Mouse (Mus musculus): ENCODE results near the gene Gm45021.
"Not testable (repeated sequence)": the region's sequence is repeated elsewhere in the genome, so short reads cannot be mapped to it uniquely, and the experiment has no call there.

Gene Gm45021

GRCm38 (mm10) chr6:48613464-48613863, 24.1 kb downstream of the Gm45021 start:
- no peak for DNase-seq (ENCODE audit: low spot score)

DNA sequence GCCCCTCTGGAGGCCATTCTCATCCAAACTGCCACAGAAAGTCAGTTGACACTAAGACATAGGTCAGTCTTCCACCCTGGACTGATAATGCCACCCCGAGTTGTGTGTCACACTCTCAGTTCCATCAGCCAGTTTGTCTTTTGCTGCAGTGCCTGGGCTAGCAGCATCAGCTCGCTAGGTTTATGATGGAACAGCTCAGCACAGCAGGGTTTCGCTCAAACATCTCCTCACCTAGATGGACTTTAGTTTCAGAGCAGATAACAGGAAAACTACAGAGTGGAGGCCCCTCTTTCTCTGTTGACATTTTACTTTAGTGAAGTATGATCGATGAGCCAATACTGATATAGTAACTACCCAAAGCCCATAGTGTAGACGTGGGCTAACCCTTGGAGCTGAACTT, 25.3 kb downstream of the Gm45021 start:
- DNase-seq (ENCODE audit: low spot score), result no peak

- DNase-seq (ENCODE audit: low spot score), result no peak
Measured at GRCm38 (mm10) chr6:48620031-48620430, 30.6 kb downstream of the Gm45021 start.

DNA sequence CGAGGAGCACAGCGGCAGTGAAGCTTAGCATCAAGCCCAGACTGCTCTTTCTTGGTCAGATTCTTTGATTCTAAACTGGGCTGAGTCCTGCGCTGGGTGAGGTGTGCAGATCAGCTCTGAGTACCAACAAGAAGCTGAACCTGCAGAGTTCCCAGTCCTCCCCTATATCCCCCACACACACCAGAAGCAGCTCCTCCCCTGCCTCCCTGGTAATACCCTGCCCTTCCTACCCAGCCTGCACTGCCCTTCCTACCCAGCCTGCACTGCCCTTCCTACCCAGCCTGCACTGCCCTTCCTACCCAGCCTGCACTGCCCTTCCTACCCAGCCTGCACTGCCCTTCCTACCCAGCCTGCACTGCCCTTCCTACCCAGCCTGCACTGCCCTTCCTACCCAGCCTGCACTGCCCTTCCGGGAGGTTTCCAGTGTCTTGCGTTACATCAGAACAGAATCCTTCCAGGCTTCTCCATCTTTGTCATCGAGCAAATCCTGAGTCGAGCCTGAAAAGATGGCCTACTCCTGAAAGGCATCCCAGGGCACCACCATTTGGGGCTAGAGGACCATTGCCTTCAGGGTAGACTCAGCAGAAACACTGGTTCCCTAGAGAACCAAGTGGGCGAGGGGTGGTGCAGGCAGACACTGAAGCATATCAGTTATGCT, 32.9 kb downstream of the Gm45021 start:
- not testable (repeated sequence) for DNase-seq (ENCODE audit: low spot score)

- DNase-seq (ENCODE audit: low spot score), result no peak
Measured at GRCm38 (mm10) chr6:48623460-48623859, 34.0 kb downstream of the Gm45021 start.

DNA sequence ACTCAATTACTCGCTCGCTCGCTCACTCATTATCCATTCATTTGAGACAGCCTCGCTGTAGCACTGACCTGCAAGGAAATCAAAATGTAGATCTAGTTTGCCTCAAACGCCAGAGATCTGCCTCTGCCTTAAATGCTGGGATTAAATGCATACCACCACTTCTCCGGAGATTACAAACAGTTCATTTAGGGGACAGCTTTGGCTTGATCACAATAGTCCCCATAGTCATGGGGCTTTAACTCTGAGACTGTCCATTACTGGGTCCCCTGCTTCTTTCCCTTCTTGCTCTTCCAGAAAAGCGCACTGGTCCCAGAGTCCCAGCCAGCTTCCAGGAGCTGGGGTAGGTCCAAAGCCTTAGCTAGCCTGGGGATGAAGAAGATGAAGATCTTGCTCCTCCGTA, 37.1 kb downstream of the Gm45021 start, which contains the start of gene AI854703:
TSS of gene AI854703 (plus strand) at position 301 of the 400 bp plus-strand sequence.
- no peak for DNase-seq (ENCODE audit: low spot score)

DNA sequence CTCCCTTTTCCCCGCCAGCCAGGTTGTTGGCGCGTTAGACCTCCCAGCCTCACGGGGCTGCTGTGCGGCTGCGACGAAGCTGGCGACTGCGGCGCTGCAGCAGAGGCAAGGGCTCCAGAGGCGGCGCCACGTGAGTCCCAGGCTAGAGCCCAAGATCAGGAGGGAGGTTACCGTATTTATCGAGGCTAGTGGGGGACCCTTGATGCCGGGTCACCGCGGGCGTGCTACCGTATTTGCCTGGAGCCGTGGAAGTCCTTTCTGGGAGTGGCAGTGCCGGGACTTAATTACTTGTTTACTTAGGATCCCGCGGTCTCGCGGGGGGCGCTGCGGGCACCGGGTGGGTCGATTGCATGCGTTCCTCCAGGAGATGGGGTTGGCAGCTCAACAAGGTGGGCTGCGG, 37.6 kb downstream of the Gm45021 start:
- no peak for DNase-seq (ENCODE audit: low spot score)

GRCm38 (mm10) chr6:48627511-48627924, 38.1 kb downstream of the Gm45021 start:
- DNase-seq (ENCODE audit: low spot score), result no peak

- no peak for DNase-seq (ENCODE audit: low spot score)
Measured at GRCm38 (mm10) chr6:48628377-48628776, 39.0 kb downstream of the Gm45021 start.

- no peak for DNase-seq (ENCODE audit: low spot score)
Measured at GRCm38 (mm10) chr6:48628808-48629660, 39.6 kb downstream of the Gm45021 start.

- DNase-seq (ENCODE audit: low spot score), result no peak
Measured at GRCm38 (mm10) chr6:48629661-48630034, 40.2 kb downstream of the Gm45021 start.

DNA sequence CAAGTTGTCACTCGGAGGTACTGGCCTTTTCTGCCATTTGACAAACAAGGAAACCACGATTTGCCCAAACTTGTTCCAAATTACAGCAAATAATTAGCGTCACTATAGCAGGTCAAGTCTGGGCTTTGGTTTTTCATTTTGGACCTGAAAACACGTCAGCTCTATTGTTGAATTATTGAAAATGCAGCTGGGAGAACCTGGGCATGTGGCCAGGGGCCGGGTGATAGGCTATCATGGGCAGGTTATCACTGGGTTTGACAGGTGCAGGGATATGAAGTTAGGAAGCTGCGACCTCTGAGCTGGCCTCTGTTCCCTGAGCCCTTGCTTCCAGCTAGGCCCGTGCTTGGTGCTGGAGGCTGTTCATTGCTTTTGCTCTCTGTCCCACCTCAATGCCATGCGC, 41.4 kb downstream of the Gm45021 start:
- DNase-seq (ENCODE audit: low spot score), result no peak

DNA sequence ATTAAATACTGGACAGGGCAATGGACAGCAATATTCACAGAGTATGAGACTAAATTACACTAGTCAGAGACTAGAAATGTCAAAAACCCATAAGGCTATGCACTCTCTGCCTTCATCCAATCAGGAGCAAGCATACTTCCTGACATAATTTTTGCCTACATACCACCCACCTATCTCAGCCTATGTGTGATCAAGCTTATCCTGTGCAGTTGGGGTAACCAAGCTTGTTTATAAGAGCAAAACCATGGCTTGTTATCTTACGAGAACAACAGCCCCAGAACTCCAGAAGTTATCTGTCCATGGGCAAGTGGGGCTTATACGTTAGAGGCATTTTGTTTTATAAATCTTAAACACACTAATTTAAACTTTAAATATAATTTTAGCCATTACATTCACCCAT, 45.7 kb downstream of the Gm45021 start:
- no peak for DNase-seq (ENCODE audit: low spot score)

- DNase-seq (ENCODE audit: low spot score), result no peak
Measured at GRCm38 (mm10) chr6:48636515-48636914, 47.1 kb downstream of the Gm45021 start.

DNA sequence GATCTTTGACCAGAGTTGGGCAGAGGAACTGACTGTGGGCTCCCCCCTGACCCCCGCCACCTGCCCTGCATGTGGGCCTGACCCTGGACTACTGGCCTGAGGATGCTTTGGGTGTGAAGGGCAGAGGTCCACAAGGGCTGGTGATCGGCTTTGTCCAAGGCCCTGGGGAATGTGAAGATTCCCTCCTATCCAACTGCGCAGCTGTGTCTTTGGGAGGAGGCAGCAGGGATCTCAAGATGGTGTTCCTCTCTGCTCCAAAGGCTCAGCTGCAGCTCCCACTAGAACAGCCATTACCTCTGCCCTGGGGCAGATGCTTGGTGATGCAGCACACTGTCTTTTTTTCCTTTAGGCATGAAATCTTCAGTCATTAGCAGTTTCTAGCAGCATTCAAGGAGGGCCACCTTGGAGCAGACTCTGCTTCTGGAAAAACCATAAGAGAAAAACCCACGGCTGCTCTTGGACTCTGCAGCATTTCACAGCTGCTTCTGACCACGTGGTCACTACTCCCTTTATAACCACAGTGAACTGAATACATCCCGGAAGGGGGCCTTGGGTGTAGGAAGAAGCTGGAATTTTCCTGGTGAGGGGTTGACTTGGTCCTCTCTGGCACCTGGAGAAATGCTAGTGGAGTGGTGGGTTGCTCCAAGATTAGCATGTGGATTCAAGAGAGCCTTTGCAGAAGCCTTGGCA, 48.5 kb downstream of the Gm45021 start:
- no peak for DNase-seq (ENCODE audit: low spot score)

DNA sequence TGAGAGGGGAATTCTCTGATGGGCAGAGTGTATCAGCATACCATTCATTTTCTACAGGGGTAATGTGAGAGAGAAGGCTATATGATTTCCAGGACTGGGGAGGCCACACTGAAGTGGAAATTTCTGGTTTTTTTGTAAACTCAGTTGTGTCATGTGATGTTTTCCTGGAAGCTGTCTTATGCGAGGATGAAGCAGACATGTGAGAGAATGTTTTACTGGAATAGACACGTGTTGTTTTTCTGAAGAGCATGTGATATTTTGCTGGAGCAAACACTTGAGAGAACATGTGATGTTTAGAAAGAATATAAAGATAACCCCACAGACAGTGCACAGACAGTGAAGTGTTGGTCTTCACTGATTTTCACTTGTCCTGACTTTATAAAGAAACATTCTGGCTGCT, 49.1 kb downstream of the Gm45021 start:
- no peak for DNase-seq (ENCODE audit: low spot score)

DNA sequence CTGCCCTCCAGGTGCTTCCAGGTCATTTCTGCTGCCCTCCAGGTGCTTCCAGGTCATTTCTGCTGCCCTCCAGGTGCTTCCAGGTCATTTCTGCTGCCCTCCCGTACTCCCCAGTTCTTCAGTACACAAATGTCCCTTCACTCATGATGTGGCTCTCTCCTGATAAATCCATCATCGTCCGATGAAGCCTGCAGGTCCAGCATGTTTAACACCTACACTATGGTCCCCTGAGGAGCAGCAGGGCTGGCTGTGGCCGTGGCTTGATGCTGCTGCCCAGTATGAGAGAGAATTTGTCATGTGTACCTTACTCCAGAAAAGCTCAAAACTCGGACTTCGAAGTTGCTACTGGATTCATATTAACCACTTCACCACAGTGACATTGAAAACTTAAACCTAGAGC, 52.0 kb downstream of the Gm45021 start:
- no peak for DNase-seq (ENCODE audit: low spot score)

- no peak for DNase-seq (ENCODE audit: low spot score)
Measured at GRCm38 (mm10) chr6:48642764-48643292, 53.4 kb downstream of the Gm45021 start.

DNA sequence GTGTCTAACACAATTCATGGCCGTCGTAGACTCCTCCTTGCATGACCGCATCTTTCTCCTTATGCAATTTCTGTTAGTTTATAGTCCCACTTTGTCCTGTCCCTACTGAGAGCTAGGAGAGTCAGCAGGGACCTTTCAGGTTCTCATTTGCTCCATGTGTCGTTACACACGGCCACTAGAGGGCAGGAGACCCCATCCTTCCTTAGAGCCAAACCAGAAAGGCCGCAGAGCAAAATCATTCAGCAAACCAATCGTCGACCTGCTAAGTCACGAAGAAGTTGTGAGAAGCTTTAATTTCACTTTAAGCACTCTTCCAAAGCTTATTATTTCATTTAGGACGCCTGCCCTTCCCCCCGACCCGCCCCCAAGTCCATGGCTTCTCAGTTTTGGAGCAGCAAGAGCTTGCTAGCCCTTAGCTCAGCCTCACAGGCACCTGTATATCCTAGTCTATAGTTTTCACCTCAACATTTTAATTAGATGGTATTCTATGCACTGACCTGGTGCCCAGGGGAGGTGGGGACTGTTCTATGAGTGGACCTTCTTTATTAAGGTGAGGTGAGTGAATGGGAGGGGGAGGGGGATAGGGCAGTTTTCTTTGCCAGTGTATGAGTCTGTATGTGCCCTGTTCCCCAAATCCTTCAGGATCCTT, 56.4 kb downstream of the Gm45021 start:
- no peak for DNase-seq (ENCODE audit: low spot score)

DNA sequence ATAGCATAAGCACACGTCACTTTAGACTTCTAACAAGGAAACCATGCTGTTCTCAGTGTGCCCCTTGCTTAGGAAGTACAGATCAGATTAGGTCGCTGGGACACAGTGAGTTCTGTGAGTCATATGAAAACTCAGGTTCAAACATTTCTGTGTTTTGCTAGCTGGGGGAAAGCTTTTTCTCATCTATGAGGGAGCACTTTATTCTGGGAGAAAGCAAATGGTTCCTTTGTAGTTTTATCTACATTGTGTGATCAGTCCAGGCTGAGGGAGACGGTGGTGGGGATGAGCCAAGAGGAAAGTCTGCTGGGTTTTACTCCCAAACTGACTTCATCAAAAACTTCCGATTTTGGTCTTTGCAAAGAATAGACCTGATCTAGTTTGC, 56.9 kb downstream of the Gm45021 start:
- DNase-seq (ENCODE audit: low spot score), result no peak

- no peak for DNase-seq (ENCODE audit: low spot score)
Measured at GRCm38 (mm10) chr6:48646995-48647394, 57.6 kb downstream of the Gm45021 start, which contains the start of gene Gimap8. Gimap8 (plus strand) TSS chr6:48647234.

DNA sequence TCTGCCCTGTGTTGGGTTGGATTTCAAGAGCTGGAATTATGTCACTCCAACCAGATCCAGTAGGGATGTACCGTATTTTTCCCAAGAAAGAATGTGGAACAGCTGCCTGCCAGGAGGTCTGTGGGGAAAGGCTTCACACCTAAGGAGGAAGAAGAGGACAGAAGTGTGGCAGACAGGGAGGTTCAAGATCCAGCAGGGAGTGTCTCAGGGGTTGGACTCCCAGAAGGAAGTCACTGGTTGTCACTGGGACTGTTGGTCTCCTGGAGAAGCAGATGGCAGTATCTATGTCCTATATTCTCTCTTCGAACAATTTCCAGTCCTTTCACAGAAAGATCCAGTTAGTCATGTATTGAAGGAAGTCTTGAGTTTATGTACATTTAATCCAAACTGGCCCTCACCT, 58.2 kb downstream of the Gm45021 start:
- DNase-seq (ENCODE audit: low spot score), result no peak
